Mouse (Mus musculus) spleen, adult 18-20 months (tissue): ENCODE data around the gene Rbm5.

Source experiments
- DNase-seq, 2 experiments: peaks; one replicate each; pipeline ENCODE4 v3.0.0; 2022; ENCODE audit warnings: mixed read lengths in 2 of 2

The Rbm5 gene

GRCm38 (mm10) chr9:107699376-107699980 lies 71.3 kb downstream of the Rbm5 start:
- DNase-seq: no peak

GRCm38 (mm10) chr9:107698611-107699190 lies 72.1 kb downstream of the Rbm5 start:
- DNase-seq: no peak

GRCm38 (mm10) chr9:107697811-107698521 lies 72.8 kb downstream of the Rbm5 start:
- no peak for DNase-seq

GRCm38 (mm10) chr9:107696845-107697610 lies 73.8 kb downstream of the Rbm5 start:
- no peak for DNase-seq

- DNase-seq: no peak
These were observed 74.7 kb downstream of the Rbm5 start for GRCm38 (mm10) chr9:107696106-107696479.

- no peak for DNase-seq
These were observed 75.2 kb downstream of the Rbm5 start for GRCm38 (mm10) chr9:107695441-107696105.

- DNase-seq: no peak
These were observed 76.2 kb downstream of the Rbm5 start for GRCm38 (mm10) chr9:107694627-107695026.

- no peak for DNase-seq
These were observed 77.3 kb downstream of the Rbm5 start for GRCm38 (mm10) chr9:107693433-107693987.

- no peak for DNase-seq
These were observed 78.0 kb downstream of the Rbm5 start for GRCm38 (mm10) chr9:107692785-107693184.

GRCm38 (mm10) chr9:107690391-107690790 lies 80.4 kb downstream of the Rbm5 start:
- no peak for DNase-seq
